Mouse (Mus musculus): Measurements from ENCODE around the gene Ube4a. TPM values are rescaled to one million over a fixed set of nuclear protein-coding genes. Genes with fewer than 3 reads are reported as not detected.
A peak's percentile ranks its signal among the peaks of the same experiment; 100 is the strongest.

Gene Ube4a
- total and polyA plus RNA-seq, 3 experiments, result 14.6 to 28.3 (median 18.2) TPM

GRCm38 (mm10) chr9:44986242-44986781 is 20.9 kb upstream of the Ube4a start:
- no peaks in the 10 kb centered on the region for H3K27me3 ChIP-seq (replicated peaks)
- in situ Hi-C loops (cut with MboI; ENCODE audit: low pct_ligation_motif_present, low pct_unique_long_range_greater_than_20kb, low sequenced_read_pairs) (no loop called here), dilution Hi-C loops (cut with MboI; ENCODE audit: extremely low pct_ligation_motif_present, extremely low pct_unique_long_range_greater_than_20kb, low sequenced_read_pairs) (no loop called here)
- DNase-seq (ENCODE audit: extremely low read depth), result peak; percentile 94
- no peaks in the 10 kb centered on the region for H3K79me2 ChIP-seq (replicated peaks; ENCODE audit: control insufficient read depth, extremely low read depth, insufficient read depth, poor library complexity, severe bottlenecking)
- H3K9me3 ChIP-seq (replicated peaks; ENCODE audit: low read length), result no peaks in the 10 kb centered on the region
- peak overlapping the region; percentile 54 for H3K4me2 ChIP-seq (ENCODE audit: insufficient read depth, low read depth, poor library complexity, severe bottlenecking)
- H3K36me3 ChIP-seq (replicated peaks in 1 of 2; ENCODE audit: control insufficient read depth in 1 of 2, insufficient read depth in 1 of 2, low read length in 1 of 2), result no peaks in the 10 kb centered on the region
- peak overlapping the region; percentile 87 for H3K9ac ChIP-seq (ENCODE audit: insufficient read depth, low read depth)
- no peak for TF ChIP-seq CTCF (conservative IDR thresholded peaks at IDR 0.05 in 1 of 2, IDR thresholded peaks at IDR 0.05 in 1 of 2; ENCODE audit: low read depth in 2 of 2, low read length in 2 of 2)
- peak; percentile 74; the same call in 1 of the 2 replicates for TF ChIP-seq TBP (conservative IDR thresholded peaks at IDR 0.05; ENCODE audit: low read depth, low read length)
- TF ChIP-seq CHD1 (IDR thresholded peaks at IDR 0.05; ENCODE audit: low read depth, low read length), result no peak
- no peak for TF ChIP-seq USF2 (conservative IDR thresholded peaks at IDR 0.05; ENCODE audit: low read depth, low read length)
- peak; percentile 75 for TF ChIP-seq POLR2A (IDR thresholded peaks at IDR 0.05; ENCODE audit: low read depth, low read length)
- no peak for TF ChIP-seq ZNF384 (IDR thresholded peaks at IDR 0.05; ENCODE audit: low read depth, low read length)
- no peak for TF ChIP-seq RCOR1 (conservative IDR thresholded peaks at IDR 0.05; ENCODE audit: low read depth, low read length)
- 0 out of 2 replicates have a peak, but pooled peaks have one; percentile 3 for TF ChIP-seq MAFK (IDR thresholded peaks at IDR 0.05; ENCODE audit: insufficient replicate concordance, low read length)
- TF ChIP-seq MAX (IDR thresholded peaks at IDR 0.05; ENCODE audit: low read length), result peak; percentile 85
- no peak for TF ChIP-seq PAX5 (IDR thresholded peaks at IDR 0.05; ENCODE audit: low read length)
- TF ChIP-seq JUN (IDR thresholded peaks at IDR 0.05; ENCODE audit: insufficient read depth, low read depth, low read length), result peak; percentile 50
- no peak for TF ChIP-seq KAT2A (IDR thresholded peaks at IDR 0.05; ENCODE audit: insufficient replicate concordance, low read length)
- no peak for TF ChIP-seq SIN3A (IDR thresholded peaks at IDR 0.05; ENCODE audit: low read length)
- no peak for TF ChIP-seq POLR2AphosphoS2 (IDR thresholded peaks at IDR 0.05; ENCODE audit: low read depth, low read length)
- no peak for TF ChIP-seq ZC3H11A (IDR thresholded peaks at IDR 0.05; ENCODE audit: low read depth, low read length)
- no peak for TF ChIP-seq SMC3 (IDR thresholded peaks at IDR 0.05; ENCODE audit: low read depth, low read length)
- no peak for TF ChIP-seq USF1 (IDR thresholded peaks at IDR 0.05; ENCODE audit: low read depth, low read length)
- peak; percentile 74 for TF ChIP-seq ETS1 (conservative IDR thresholded peaks at IDR 0.05; ENCODE audit: low read depth, low read length)
- TF ChIP-seq ZKSCAN1 (IDR thresholded peaks at IDR 0.05; ENCODE audit: borderline replicate concordance, low read depth, low read length), result no peak
- TF ChIP-seq GABPA (IDR thresholded peaks at IDR 0.05; ENCODE audit: insufficient replicate concordance, low read depth, low read length), result no peak
- no peak for TF ChIP-seq MAZ (IDR thresholded peaks at IDR 0.05; ENCODE audit: low read depth, low read length)
- no peak for TF ChIP-seq NELFE (IDR thresholded peaks at IDR 0.05; ENCODE audit: low read depth, low read length)
- TF ChIP-seq BHLHE40 (IDR thresholded peaks at IDR 0.05; ENCODE audit: low read depth, low read length), result no peak
- TF ChIP-seq E2F4 (IDR thresholded peaks at IDR 0.05; ENCODE audit: insufficient replicate concordance, low read depth, low read length), result no peak
- TF ChIP-seq UBTF (IDR thresholded peaks at IDR 0.05; ENCODE audit: low read depth, low read length), result no peak
- TF ChIP-seq EP300 (IDR thresholded peaks at IDR 0.05; ENCODE audit: low read length), result no peak
- TF ChIP-seq MXI1 (IDR thresholded peaks at IDR 0.05; ENCODE audit: low read depth, low read length), result peak; percentile 53; the same call in 1 of the 2 replicates
- TF ChIP-seq CHD2 (IDR thresholded peaks at IDR 0.05; ENCODE audit: low read length), result no peak; the same call in 1 of the 2 replicates
- no peak for TF ChIP-seq MYC (IDR thresholded peaks at IDR 0.05; ENCODE audit: low read depth, low read length)
- TF ChIP-seq JUND (conservative IDR thresholded peaks at IDR 0.05; ENCODE audit: low read depth, low read length), result no peak; the same call in 1 of the 2 replicates
- peak; percentile 58; the same call in 1 of the 2 replicates for TF ChIP-seq TCF12 (IDR thresholded peaks at IDR 0.05; ENCODE audit: low read depth, low read length)
- TF ChIP-seq ELF1 (IDR thresholded peaks at IDR 0.05; ENCODE audit: low read depth, low read length), result peak; percentile 90
- TF ChIP-seq ZMIZ1 (IDR thresholded peaks at IDR 0.05; ENCODE audit: low read depth, low read length), result no peak
- TF ChIP-seq RAD21 (IDR thresholded peaks at IDR 0.05; ENCODE audit: low read depth, low read length), result no peak
- TF ChIP-seq IRF4 (IDR thresholded peaks at IDR 0.05; ENCODE audit: low read depth, low read length), result no peak; the same call in 1 of the 2 replicates
- TF ChIP-seq MEF2A (IDR thresholded peaks at IDR 0.05; ENCODE audit: borderline replicate concordance, low read depth, low read length), result peak; percentile 50
- TF ChIP-seq NRF1 (IDR thresholded peaks at IDR 0.05; ENCODE audit: low read depth, low read length), result no peak
- peak; percentile 65 for TF ChIP-seq HCFC1 (IDR thresholded peaks at IDR 0.05; ENCODE audit: low read depth, low read length)
- H3K4me1 ChIP-seq (ENCODE audit: control insufficient read depth in 1 of 2, insufficient read depth in 2 of 2), result peaks cover 14 to 23% of the 10 kb centered on the region in 2 experiments
- H3K27ac ChIP-seq (ENCODE audit: insufficient read depth, low read depth), result peak overlapping the region; percentile 86
- peak overlapping the region; percentile 42 to 58 (median 54) for H3K4me3 ChIP-seq (replicated peaks in 1 of 3; ENCODE audit: low read depth in 2 of 3, low read length in 2 of 3, poor library complexity in 1 of 3)
